Mouse (Mus musculus) heart, adult 9 months (tissue): Measurements from ENCODE around the gene Grhl1.
"Not testable (repeated sequence)": the region's sequence is repeated elsewhere in the genome, so short reads cannot be mapped to it uniquely, and the experiment has no call there.

Source experiments
- DNase-seq, 2 experiments: peaks; one replicate each; pipeline ENCODE4 v3.0.0; 2022; ENCODE audit warnings: low spot score in 2 of 2

Gene Grhl1

DNA sequence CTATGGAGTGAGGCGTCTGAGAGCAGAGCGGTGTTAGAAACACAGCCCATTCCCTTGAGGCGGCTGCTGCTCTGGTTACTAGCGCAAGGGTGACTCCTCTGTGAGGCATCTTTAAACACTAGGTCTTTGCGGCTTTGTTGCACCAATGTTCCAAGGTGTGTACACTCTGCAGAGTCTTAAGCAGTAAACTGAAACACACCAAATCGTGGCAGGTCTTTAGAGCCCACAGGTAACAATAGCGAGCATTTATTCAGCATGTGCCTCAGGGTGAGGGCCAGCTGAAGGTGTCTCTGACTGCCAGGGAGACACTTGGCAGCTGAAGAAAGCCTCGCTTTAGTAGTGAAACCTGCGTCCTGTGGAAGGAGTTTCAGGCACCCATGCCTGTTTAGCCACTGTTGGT lies 20.0 kb downstream of the Grhl1 start:
- DNase-seq: no peak

- peak; percentile 63 to 78 for DNase-seq
Measured at GRCm38 (mm10) chr12:24592956-24593672, 21.0 kb downstream of the Grhl1 start.

DNA sequence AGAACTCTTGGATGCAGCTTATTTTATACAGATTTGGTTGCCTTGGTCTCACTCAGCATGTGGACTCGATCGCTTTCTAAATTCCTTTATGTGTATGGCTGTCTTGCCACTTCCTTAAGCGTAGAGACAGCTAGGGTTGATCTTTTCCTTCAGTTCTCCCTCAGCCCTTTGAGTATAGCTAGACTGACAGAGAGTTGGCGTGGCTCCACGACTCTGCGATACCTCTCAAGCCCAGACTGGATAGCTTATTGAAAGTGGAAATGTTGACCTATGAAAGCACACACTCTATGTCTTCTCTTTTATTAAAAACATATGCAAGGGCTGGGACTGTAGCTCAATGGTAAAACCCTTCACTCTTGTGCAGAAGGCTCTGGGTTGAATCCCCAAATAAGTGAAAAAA lies 25.3 kb downstream of the Grhl1 start:
- DNase-seq: no peak

- DNase-seq: no peak
Measured at GRCm38 (mm10) chr12:24599366-24599895, 27.3 kb downstream of the Grhl1 start.

DNA sequence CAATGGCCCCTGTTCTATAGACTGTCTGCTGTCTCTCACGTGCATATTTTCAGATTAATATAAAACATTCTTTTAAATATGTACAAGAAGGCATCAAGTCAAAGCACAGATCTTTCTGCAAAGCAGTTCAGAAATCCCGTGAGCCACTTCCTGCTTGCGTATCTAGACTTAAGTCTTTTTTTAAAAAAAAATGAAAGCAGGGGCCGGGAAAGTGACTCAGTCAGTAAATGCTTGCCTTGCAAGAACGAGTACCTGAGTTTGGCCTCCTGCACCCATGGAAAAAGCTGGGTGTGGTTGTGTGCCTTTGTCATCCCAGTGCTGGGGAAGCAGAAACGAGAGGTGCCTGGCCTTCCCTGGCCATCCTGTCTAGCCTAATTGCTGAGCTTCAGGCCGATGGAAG lies 28.0 kb downstream of the Grhl1 start:
- no peak for DNase-seq

DNA sequence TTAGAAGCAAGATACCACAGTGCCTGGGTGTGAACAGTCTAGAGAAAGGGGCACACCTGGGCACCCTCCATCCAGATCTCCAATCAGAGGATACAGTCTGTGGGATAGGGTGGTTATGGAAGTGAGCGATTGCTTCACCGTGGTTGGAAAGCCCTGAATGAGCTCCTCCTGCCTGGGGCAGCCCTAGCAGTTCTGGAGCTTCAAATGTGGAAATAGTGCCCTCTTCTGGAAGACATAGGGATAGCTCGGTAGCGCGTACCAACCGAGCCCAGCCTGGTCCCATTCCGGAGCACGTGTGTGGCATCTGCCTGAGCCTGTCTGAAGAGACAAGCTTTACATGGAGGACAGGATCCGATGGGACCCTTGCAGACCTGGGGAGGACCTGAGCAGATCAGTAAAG lies 28.7 kb downstream of the Grhl1 start:
- DNase-seq: peak; percentile 79 to 80

DNA sequence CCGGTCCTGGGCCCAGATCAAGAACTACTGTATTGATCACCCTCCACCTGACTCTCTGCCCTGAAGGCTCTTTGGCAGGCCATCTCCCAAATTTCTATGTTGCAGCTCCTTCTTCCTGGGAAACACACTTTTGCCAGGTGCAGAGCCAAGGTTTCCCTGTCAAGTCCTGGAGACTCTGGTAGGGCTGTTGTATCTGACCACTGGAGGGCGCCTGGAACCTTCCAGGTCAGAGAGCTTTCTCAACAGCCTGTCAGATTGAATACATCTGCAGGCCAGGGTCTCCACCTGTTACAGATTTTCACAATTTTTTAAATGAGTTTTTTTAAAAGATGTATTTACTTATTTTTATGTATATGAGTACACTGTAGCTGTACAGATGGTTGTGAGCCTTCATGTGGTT lies 31.2 kb downstream of the Grhl1 start:
- peak; percentile 33 to 57 for DNase-seq

DNA sequence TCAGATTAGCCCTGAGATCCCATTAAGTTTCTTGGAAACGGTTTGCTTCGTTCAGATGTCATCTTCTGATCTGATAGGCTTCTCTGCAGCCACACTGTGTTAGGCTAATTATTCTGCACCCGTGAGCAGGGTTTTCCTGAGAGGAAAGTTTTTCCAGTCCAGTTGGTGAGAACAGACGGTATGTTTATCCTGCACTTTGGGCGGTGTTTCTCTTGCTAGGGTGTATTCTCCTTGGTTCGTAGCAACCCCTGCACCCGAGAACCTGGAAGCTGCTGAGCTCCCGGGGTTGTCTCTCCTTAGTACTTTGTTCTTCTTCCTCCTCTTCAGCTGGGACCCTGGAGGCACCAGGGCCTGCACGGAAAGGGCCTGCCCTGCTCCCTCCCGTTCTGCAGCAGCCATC lies 34.1 kb downstream of the Grhl1 start:
- DNase-seq: no peak

GRCm38 (mm10) chr12:24612591-24612990 lies 40.5 kb downstream of the Grhl1 start:
- DNase-seq: no peak

- no peak for DNase-seq
Measured at GRCm38 (mm10) chr12:24614452-24615075, 42.5 kb downstream of the Grhl1 start.

DNA sequence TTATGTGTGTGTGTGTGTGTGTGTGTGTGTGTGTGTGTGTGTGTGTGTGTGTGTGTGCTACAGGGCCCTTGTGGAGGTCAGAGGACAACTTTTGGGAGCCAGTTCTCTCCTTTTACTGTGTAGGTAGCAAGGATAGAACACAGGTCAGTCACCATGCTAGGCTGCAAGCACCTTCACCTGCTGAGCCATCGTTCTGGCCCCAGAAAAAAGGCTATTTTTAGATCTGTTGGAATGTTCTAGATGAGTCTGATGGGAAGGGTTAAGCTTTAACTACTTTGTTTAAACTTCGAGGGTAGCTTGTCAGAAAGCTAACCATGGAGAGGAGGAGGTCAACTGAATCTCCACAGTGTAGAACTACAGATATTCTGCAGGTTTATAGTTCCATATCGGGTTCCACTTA lies 43.1 kb downstream of the Grhl1 start:
- no peak for DNase-seq

DNA sequence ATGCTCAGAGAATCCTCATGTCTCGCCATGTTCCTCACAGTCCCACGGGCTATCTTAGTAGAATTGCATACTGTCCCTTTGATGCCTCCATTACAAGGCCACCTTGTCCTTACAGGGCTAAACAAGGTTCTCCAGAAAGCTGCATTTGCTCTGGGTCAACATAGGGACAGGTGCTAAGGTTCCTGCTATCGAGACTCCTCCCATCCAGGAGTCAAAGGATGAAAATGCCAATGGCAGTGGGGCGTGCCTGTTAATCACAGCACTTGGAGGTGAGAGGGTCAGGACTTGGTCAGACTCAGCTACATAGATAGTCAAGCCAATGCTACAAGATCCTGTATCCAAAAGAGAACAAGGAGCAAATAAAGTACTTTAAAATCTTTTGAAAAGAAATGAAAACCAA lies 47.4 kb downstream of the Grhl1 start:
- DNase-seq: no peak

DNA sequence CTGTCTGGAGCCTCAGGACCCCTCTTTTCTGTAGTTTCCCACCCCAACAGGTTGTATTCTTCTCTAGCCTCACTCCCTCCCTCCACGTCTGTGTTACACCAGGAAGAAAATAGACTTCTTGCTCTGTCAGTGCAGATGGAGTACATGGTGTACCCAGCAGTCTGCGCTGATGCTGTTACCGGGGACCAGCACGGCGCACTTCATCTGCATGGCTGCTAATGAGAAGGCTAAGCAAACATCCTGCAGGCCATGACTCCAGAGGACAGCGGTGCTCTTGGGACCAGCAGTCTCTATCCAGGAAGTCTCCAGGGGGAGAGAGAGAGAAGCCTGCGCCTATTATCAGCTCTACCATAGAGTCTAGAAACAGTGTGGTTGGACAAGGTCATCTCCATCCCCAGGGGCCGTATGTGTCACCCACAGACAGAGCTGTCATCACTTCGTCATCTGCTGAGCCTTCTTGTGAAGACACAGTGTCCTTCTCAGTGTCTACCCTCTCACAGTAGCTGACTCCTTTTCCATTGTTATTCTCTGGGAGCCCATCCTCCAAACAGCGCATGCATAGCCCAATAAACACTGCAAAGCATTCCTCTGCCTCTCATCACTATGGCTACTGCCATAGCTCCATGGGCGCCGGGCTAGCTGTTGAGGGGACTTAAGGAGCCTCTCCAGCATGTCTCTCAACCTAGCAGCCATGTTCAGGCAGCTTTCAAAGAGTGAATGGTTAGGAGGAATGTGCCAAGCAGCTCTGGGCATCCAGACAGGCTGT lies 51.6 kb downstream of the Grhl1 start:
- DNase-seq: no peak

DNA sequence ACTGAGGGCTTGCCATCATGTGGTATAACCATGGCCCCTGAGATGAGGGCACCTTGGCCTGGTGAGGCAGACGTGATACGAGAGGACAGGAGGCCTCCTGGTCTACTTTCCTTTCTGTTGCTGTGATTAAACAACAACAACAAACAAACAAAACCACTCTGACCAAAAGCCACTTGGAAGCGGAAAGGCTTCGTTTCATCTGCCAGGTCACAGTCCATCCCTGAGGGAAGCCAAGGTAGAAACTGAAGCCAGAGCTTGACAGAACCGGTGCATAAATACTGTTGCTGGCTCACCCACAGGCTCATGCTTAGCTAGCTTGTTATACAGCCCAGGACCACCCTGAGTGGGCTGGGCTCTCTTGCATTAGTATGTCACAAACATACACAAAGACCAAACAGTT lies 54.3 kb downstream of the Grhl1 start:
- DNase-seq: no peak

GRCm38 (mm10) chr12:24627215-24627614 lies 55.1 kb downstream of the Grhl1 start:
- peak in 1 of 2 experiments; percentile 26 for DNase-seq

DNA sequence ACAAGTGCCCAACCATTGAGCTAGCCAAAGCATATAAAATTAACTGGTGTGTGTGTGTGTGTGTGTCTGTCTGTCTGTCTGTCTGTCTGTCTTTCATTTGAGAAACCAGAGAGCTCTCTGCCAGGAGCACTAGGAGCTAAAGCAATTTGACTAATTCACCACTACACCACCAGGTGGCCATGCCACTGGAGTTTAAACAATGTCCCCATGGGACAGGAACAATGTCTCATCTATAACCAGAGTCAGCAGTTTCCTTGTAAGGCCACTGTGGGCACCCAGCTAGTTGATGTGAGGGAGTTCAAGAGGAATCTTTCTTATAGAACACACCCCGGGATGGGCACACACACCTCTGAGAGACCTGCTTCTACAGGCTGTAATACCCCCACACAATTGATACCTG lies 58.1 kb downstream of the Grhl1 start:
- DNase-seq: peak; percentile 40 to 53

DNA sequence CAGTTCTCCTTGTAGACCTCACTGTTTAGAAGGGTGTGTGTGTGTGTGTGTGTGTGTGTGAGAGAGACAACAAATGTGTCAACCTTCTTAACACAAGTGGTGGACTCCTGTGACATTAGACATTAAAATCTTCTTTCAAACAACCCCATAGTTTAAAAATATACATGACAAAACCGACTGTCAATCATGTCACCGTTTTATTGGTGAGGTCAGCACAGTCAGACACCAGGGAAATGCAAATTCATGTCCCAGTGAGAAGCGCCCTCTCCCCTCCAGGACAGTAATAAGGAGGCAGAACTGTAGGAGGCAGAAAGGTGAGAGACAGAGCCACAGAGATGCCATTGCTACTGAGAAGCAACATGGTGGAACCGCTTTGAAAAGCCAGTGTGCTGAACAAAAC lies 60.3 kb downstream of the Grhl1 start:
- DNase-seq: no peak

- peak; percentile 77 to 88 for DNase-seq
Measured at GRCm38 (mm10) chr12:24633753-24634191, 61.7 kb downstream of the Grhl1 start.

DNA sequence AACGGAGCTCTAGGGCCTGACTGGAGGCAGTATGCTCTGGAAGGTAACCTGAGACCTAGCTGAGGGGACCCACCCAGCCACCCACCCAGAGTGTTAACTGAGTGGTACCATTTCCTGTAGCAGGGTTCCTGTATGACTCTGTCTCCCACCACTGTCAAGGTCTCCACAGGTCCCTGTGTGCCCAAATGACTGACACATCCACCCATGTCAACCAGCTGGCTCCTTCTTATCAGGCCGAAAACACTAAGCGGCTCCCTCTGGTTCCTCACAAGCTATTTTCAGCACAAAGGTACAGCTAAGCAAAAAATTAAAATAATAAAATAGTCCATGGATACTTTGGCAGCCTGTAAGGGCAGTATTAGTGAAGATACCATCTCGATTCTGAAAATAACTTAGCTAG lies 62.1 kb downstream of the Grhl1 start:
- no peak for DNase-seq

GRCm38 (mm10) chr12:24634648-24635047 lies 62.6 kb downstream of the Grhl1 start:
- DNase-seq: no peak

GRCm38 (mm10) chr12:24638787-24639186 lies 66.7 kb downstream of the Grhl1 start:
- DNase-seq: not testable (repeated sequence)

DNA sequence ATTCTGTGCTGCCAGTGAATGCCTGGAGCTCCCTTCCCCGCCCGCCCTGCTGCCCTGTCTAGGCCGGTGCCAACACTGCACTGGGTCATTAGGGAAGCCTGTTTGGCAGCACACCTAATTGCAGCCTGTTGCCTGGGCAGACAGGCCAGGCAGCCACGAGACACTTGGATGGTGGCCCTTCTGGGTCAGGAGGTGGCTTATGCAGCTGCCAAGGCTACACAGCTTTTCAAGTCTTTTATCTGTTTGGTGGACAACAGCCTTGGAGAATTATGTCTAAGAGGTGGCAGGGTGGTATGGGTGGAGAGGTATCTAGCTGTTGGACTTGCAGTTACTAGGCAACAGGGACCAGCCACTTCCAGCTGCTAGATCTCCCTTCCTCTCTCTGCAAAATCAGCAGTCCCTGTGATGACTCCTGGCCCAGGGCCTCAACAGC lies 70.3 kb downstream of the Grhl1 start:
- DNase-seq: peak; percentile 74 to 75
